Mouse (Mus musculus): ENCODE measurements around the gene Tef. TPM values are rescaled to one million over a fixed set of nuclear protein-coding genes. Genes with fewer than 3 reads are reported as not detected.

Tef gene
- total and polyA plus RNA-seq, 3 experiments, result 12.3 to 21.7 TPM; not detected in 1

DNA sequence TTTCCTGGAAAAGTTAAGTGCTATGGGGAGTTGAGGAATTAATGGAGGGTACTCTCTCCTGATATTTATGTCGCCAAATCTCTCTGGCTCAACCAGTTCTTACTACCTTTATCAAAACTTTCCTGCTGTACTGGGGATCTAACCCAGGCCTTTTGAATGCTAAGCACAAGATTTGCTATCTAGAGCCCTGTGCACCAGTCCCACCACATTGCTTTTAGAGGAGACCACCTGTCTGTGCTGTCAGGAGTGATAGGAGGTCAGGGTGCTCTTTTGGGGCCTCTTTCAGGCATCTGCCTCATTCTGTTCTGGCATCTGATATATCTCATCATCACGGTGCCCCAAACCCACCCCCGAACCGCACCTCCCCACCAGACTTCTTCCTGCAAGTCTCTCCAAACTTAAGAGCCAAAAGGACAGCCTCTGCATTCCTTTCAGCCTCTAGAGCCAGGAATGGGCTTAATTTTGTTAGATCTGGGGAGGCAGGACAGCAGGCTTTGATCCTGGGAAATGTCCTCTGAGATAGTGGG lies 1.3 kb downstream of the Tef start (continued):
- peak; percentile 40 for TF ChIP-seq TCF12 (IDR thresholded peaks at IDR 0.05; ENCODE audit: low read depth, low read length)

DNA sequence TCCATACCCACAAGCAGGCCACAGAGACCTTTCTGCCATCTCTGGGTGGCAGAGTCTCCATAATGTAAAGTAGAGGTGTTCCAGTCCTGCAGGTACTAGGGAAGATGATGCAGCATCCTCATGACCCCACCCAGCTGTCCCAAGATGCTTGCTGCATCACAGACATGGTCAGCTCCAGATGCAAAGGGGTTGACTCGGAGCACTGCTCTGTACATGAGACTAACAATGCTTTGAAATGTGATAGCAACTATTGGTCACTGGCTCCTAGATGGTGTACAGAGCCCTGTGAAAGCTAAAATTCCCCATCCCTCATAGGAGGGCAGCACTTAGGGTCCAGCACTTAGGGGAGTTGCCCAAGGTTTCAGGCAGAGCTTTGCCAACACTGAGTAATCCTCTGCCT lies 2.0 kb downstream of the Tef start:
- Histone ChIP-seq H3K9ac (ENCODE audit: control insufficient read depth, low read depth, low read length, poor library complexity, severe bottlenecking) (no peak overlapping the region), H3K4me1 (ENCODE audit: control insufficient read depth in 1 of 2, insufficient read depth in 2 of 2, low read length in 2 of 2) (peaks cover 6 to 21% of the 10 kb centered on the region in 2 experiments), H3K79me2 (ENCODE audit: control insufficient read depth, insufficient read depth, low read length, poor library complexity) (no peaks in the 10 kb centered on the region; the same call in 1 of the 2 replicates), H3K4me3 (ENCODE audit: control insufficient read depth in 1 of 2, insufficient read depth in 1 of 2, low read depth in 2 of 2, low read length in 2 of 2) (no peak overlapping the region), H3K27ac (ENCODE audit: control insufficient read depth, low read depth, low read length) (no peak overlapping the region), H3K27me3 (ENCODE audit: control insufficient read depth in 1 of 2, insufficient read depth in 2 of 2, low read length in 2 of 2) (no peaks in the 10 kb centered on the region), H3K9me3 (replicated peaks; ENCODE audit: insufficient read depth, low read length) (no peaks in the 10 kb centered on the region), H3K36me3 (ENCODE audit: control insufficient read depth in 1 of 2, insufficient read depth in 2 of 2, low read length in 2 of 2) (peaks cover 0 to 14% of the 10 kb centered on the region in 2 experiments; a peak in 2 of 4 replicates)
- DNase-seq (ENCODE audit: low read depth, low spot score), result no peak
- TF ChIP-seq E2F4 (IDR thresholded peaks at IDR 0.05; ENCODE audit: borderline replicate concordance, low read depth, low read length) (no peak), TCF12 (IDR thresholded peaks at IDR 0.05; ENCODE audit: low read depth, low read length) (no peak), BHLHE40 (IDR thresholded peaks at IDR 0.05; ENCODE audit: borderline replicate concordance, low read depth, low read length) (no peak), POLR2AphosphoS2 (IDR thresholded peaks at IDR 0.05; ENCODE audit: low read length) (no peak), ZC3H11A (IDR thresholded peaks at IDR 0.05; ENCODE audit: low read depth, low read length) (no peak), MAZ (IDR thresholded peaks at IDR 0.05; ENCODE audit: low read depth, low read length) (no peak), POLR2A (IDR thresholded peaks at IDR 0.05; ENCODE audit: control insufficient read depth in 1 of 2, insufficient read depth in 1 of 2, low read depth in 1 of 2, low read length in 2 of 2, poor library complexity in 1 of 2) (no peak)

DNA sequence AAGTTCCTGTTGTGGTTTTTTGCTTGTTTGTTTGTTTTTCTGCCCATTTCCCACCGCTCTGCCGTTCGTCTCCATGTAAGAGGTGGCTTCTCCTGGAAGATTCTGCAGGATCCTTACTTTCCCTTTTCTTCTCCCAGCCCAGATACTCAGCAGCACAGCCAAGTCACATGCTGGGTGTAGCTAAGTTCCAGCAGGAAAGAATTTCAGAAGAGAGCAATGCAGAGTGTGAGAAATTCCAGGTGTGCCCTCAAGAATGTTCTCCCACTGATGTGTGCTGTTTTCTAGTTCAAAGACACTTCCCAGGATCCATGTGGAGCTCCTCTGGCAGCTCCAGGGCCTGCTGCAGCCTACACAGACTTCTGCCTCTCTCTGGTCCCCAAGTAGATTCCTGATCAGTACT lies 2.7 kb downstream of the Tef start:
- DNase-seq (ENCODE audit: low read depth, low spot score), result no peak
- no peaks in the 10 kb centered on the region; the same call in 1 of the 2 replicates for H3K79me2 ChIP-seq (ENCODE audit: control insufficient read depth, insufficient read depth, low read length, poor library complexity)
- H3K27ac ChIP-seq (ENCODE audit: control insufficient read depth, low read depth, low read length), result no peak overlapping the region
- no peak overlapping the region for H3K9ac ChIP-seq (ENCODE audit: control insufficient read depth, low read depth, low read length, poor library complexity, severe bottlenecking)
- no peaks in the 10 kb centered on the region for H3K9me3 ChIP-seq (replicated peaks; ENCODE audit: insufficient read depth, low read length)
- no peak overlapping the region for H3K4me3 ChIP-seq (ENCODE audit: control insufficient read depth in 1 of 2, insufficient read depth in 1 of 2, low read depth in 2 of 2, low read length in 2 of 2)
- peaks cover 0 to 18% of the 10 kb centered on the region in 2 experiments; a peak in 2 of 4 replicates for H3K36me3 ChIP-seq (ENCODE audit: control insufficient read depth in 1 of 2, insufficient read depth in 2 of 2, low read length in 2 of 2)
- no peaks in the 10 kb centered on the region for H3K27me3 ChIP-seq (ENCODE audit: control insufficient read depth in 1 of 2, insufficient read depth in 2 of 2, low read length in 2 of 2)
- TF ChIP-seq UBTF (IDR thresholded peaks at IDR 0.05; ENCODE audit: borderline replicate concordance, insufficient read depth, low read depth, low read length) (no peak), SMC3 (IDR thresholded peaks at IDR 0.05; ENCODE audit: low read depth, low read length) (no peak), TAL1 (IDR thresholded peaks at IDR 0.05; ENCODE audit: low read length) (no peak), MXI1 (IDR thresholded peaks at IDR 0.05; ENCODE audit: low read depth, low read length) (no peak), MAZ (IDR thresholded peaks at IDR 0.05; ENCODE audit: low read depth, low read length) (no peak)
- peaks cover 6 to 21% of the 10 kb centered on the region in 2 experiments for H3K4me1 ChIP-seq (ENCODE audit: control insufficient read depth in 1 of 2, insufficient read depth in 2 of 2, low read length in 2 of 2)

DNA sequence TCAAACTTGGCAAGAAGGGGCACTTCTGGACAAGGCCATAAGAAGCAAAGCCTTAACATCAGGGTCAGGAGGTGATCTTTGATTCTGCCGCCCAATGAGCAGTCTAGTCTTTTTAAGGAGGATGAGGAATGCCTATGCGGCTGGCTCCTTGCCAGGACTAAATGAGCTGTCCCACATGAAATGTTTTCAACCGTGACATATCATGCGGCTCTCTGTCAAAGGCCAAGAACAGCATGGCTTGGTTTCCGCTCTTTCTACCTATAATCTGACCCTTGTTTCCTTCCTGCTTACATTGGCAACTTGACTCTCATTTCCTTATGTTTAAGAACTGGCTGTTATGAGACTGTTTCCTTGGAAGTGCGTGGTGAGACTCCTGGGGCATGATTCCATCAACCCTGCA lies 3.4 kb downstream of the Tef start:
- H3K4me1 ChIP-seq (ENCODE audit: control insufficient read depth in 1 of 2, insufficient read depth in 2 of 2, low read length in 2 of 2), result peaks cover 6 to 21% of the 10 kb centered on the region in 2 experiments
- no peaks in the 10 kb centered on the region for H3K27me3 ChIP-seq (ENCODE audit: control insufficient read depth in 1 of 2, insufficient read depth in 2 of 2, low read length in 2 of 2)
- no peak for DNase-seq (ENCODE audit: low read depth, low spot score)
- no peak overlapping the region for H3K9ac ChIP-seq (ENCODE audit: control insufficient read depth, low read depth, low read length, poor library complexity, severe bottlenecking)
- no peak overlapping the region for H3K27ac ChIP-seq (ENCODE audit: control insufficient read depth, low read depth, low read length)
- no peak overlapping the region for H3K4me3 ChIP-seq (ENCODE audit: control insufficient read depth in 1 of 2, insufficient read depth in 1 of 2, low read depth in 2 of 2, low read length in 2 of 2)
- H3K79me2 ChIP-seq (ENCODE audit: control insufficient read depth, insufficient read depth, low read length, poor library complexity), result no peaks in the 10 kb centered on the region; the same call in 1 of the 2 replicates
- H3K9me3 ChIP-seq (replicated peaks; ENCODE audit: insufficient read depth, low read length), result no peaks in the 10 kb centered on the region
- TF ChIP-seq GABPA (IDR thresholded peaks at IDR 0.05; ENCODE audit: low read depth, low read length) (no peak), E2F4 (IDR thresholded peaks at IDR 0.05; ENCODE audit: borderline replicate concordance, low read depth, low read length) (no peak), SMC3 (IDR thresholded peaks at IDR 0.05; ENCODE audit: low read depth, low read length) (no peak), POLR2AphosphoS5 (IDR thresholded peaks at IDR 0.05; ENCODE audit: borderline replicate concordance, low read depth, low read length) (no peak), MAX (IDR thresholded peaks at IDR 0.05; ENCODE audit: low read length) (no peak), ZNF384 (IDR thresholded peaks at IDR 0.05; ENCODE audit: low read depth, low read length) (no peak), CHD2 (IDR thresholded peaks at IDR 0.05; ENCODE audit: low read length) (no peak), MAFK (IDR thresholded peaks at IDR 0.05; ENCODE audit: borderline replicate concordance, low read depth, low read length) (no peak), RCOR1 (IDR thresholded peaks at IDR 0.05; ENCODE audit: low read depth, low read length) (no peak), NELFE (IDR thresholded peaks at IDR 0.05; ENCODE audit: low read depth, low read length) (no peak), MAZ (IDR thresholded peaks at IDR 0.05; ENCODE audit: low read depth, low read length) (no peak), MYC (IDR thresholded peaks at IDR 0.05; ENCODE audit: low read depth, low read length) (no peak), TAL1 (IDR thresholded peaks at IDR 0.05; ENCODE audit: low read length) (no peak), MEF2A (IDR thresholded peaks at IDR 0.05; ENCODE audit: extremely low read depth, insufficient replicate concordance, low read depth, low read length, poor library complexity, severe bottlenecking) (no peak)
- peaks cover 0 to 19% of the 10 kb centered on the region in 2 experiments; a peak in 2 of 4 replicates for H3K36me3 ChIP-seq (ENCODE audit: control insufficient read depth in 1 of 2, insufficient read depth in 2 of 2, low read length in 2 of 2)

Data from MEL (cell line).